Mouse (Mus musculus) testis, adult 2 months (tissue): ENCODE measurements around the gene Nr1h3. TPM values are rescaled to one million over a fixed set of nuclear protein-coding genes. Genes with fewer than 3 reads are reported as not detected.

ENCODE experiments used
- H3K27ac ChIP-seq: fragments of 200-500 bp; 2 replicates; pipeline ENCODE4 v1.5.1; 2012; ENCODE audit warnings: low read depth, low read length; ENCODE audit not compliant: control insufficient read depth, insufficient read depth
- H3K27me3 ChIP-seq: fragments of 200-500 bp; 2 replicates; pipeline ENCODE4 v1.6.1; 2012; ENCODE audit warnings: mild to moderate bottlenecking, low read length, moderate library complexity; ENCODE audit not compliant: control insufficient read depth, insufficient read depth
- H3K36me3 ChIP-seq: fragments of 200-500 bp; 2 replicates; pipeline ENCODE4 v1.6.1; 2012; ENCODE audit warnings: mild to moderate bottlenecking, low read length; ENCODE audit not compliant: control insufficient read depth, insufficient read depth
- H3K4me1 ChIP-seq: fragments of 200-500 bp; 2 replicates; pipeline ENCODE4 v1.6.1; 2012; ENCODE audit warnings: low read length; ENCODE audit not compliant: control insufficient read depth, insufficient read depth
- H3K4me3 ChIP-seq: fragments of 200-500 bp; 2 replicates; pipeline ENCODE4 v1.5.1; 2012; ENCODE audit warnings: low read depth, mild to moderate bottlenecking, low read length, moderate library complexity, mixed read lengths; ENCODE audit not compliant: control insufficient read depth
- CTCF ChIP-seq: fragments of 200-500 bp; IDR thresholded peaks from 2 replicates; pipeline ENCODE4 v1.5.1; 2012; ENCODE audit warnings: low read depth, mild to moderate bottlenecking, inconsistent platforms, low read length, moderate library complexity; ENCODE audit not compliant: control insufficient read depth, insufficient read depth, insufficient replicate concordance
- POLR2A ChIP-seq: fragments of 200-500 bp; IDR thresholded peaks from 2 replicates; pipeline ENCODE4 v1.6.1; 2012; ENCODE audit warnings: low read depth, mild to moderate bottlenecking, inconsistent platforms, low read length, moderate library complexity; ENCODE audit not compliant: control insufficient read depth
- polyA plus RNA-seq: library from polyadenylated mRNA; depleted of rRNA; stranded (reverse); fragments of >200 nt; gene quantifications from 2 replicates; pipeline ENCODE4 v1.2.3, GENCODE M21; 2012

Nr1h3 gene
- polyA plus RNA-seq, 1 experiment, result 20.0 TPM

DNA sequence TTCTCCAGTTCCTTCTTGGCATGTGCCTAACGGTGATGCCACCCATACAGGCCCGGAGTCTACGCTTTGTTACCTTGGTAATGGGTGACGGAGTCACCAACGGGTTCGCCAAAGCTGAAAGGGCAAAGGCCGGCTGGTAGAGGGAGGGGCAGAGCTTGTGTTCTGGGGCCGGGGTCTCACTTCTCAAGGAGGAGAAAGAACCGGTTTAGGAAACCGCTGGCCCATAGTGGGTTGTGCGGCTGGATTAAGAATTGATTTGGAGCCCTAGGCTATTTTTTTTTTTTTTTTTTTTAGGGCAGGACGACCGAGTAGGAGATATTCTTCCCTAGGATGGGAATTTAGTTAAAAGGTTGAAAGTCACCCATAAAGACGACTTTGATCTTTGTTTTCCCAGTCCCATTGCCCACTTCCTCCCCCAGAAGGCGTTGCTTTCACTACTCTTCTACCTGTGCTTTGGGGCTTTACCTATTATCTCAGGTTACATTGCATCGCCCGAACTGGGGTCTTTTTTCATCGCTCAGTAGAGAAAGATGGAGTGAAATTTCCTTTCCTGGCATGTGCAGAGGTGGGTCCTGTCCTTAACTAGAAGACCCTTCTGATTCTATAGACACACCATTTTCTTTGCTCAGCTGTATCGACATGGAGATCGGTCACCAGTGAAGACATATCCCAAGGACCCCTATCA lies 480 bp upstream of the Nr1h3 start:
- TF ChIP-seq CTCF (no peak), POLR2A (no peak)
- H3K27me3 ChIP-seq, result no peaks in the 10 kb centered on the region
- peak overlapping the region; percentile 30 for H3K27ac ChIP-seq
- H3K4me1 ChIP-seq, result peaks cover 6% of the 10 kb centered on the region
- peak overlapping the region; percentile 97 for H3K4me3 ChIP-seq
- H3K36me3 ChIP-seq, result peaks cover 2% of the 10 kb centered on the region

- TF ChIP-seq POLR2A, result no peak
- peaks cover 24% of the 10 kb centered on the region for H3K4me1 ChIP-seq
- no peaks in the 10 kb centered on the region for H3K36me3 ChIP-seq
- no peaks in the 10 kb centered on the region for H3K27me3 ChIP-seq
- H3K27ac ChIP-seq, result no peak overlapping the region
- no peak overlapping the region for H3K4me3 ChIP-seq
These were observed 3.7 kb downstream of the Nr1h3 start for GRCm38 (mm10) chr2:91198888-91199287.

GRCm38 (mm10) chr2:91196577-91197001 lies 6.0 kb downstream of the Nr1h3 start:
- Histone ChIP-seq H3K27ac (peak overlapping the region; percentile 42), H3K27me3 (no peaks in the 10 kb centered on the region), H3K4me1 (peaks cover 20% of the 10 kb centered on the region), H3K36me3 (no peaks in the 10 kb centered on the region), H3K4me3 (no peak overlapping the region)
- TF ChIP-seq CTCF (no peak), POLR2A (no peak)

GRCm38 (mm10) chr2:91194624-91195332 lies 7.9 kb downstream of the Nr1h3 start:
- peak overlapping the region; percentile 36; the same call in 1 of the 2 replicates for H3K27ac ChIP-seq
- no peaks in the 10 kb centered on the region for H3K36me3 ChIP-seq
- no peak for TF ChIP-seq POLR2A
- TF ChIP-seq CTCF, result peak; percentile 61; the same call in 1 of the 2 replicates
- H3K4me1 ChIP-seq, result peaks cover 22% of the 10 kb centered on the region
- no peaks in the 10 kb centered on the region for H3K27me3 ChIP-seq
- peak overlapping the region; percentile 54 for H3K4me3 ChIP-seq

- no peaks in the 10 kb centered on the region for H3K36me3 ChIP-seq
- H3K27ac ChIP-seq, result no peak overlapping the region
- TF ChIP-seq CTCF (no peak), POLR2A (no peak)
- no peaks in the 10 kb centered on the region for H3K27me3 ChIP-seq
- H3K4me1 ChIP-seq, result peaks cover 14% of the 10 kb centered on the region
- no peak overlapping the region for H3K4me3 ChIP-seq
These were observed 12.1 kb downstream of the Nr1h3 start for GRCm38 (mm10) chr2:91190501-91190900.

- H3K36me3 ChIP-seq, result no peaks in the 10 kb centered on the region
- no peak overlapping the region for H3K27ac ChIP-seq
- H3K4me1 ChIP-seq, result peaks cover 11% of the 10 kb centered on the region
- no peak overlapping the region for H3K4me3 ChIP-seq
- no peak for TF ChIP-seq CTCF
- TF ChIP-seq POLR2A, result no peak
- H3K27me3 ChIP-seq, result no peaks in the 10 kb centered on the region
These were observed 15.2 kb downstream of the Nr1h3 start for GRCm38 (mm10) chr2:91187431-91187830.

DNA sequence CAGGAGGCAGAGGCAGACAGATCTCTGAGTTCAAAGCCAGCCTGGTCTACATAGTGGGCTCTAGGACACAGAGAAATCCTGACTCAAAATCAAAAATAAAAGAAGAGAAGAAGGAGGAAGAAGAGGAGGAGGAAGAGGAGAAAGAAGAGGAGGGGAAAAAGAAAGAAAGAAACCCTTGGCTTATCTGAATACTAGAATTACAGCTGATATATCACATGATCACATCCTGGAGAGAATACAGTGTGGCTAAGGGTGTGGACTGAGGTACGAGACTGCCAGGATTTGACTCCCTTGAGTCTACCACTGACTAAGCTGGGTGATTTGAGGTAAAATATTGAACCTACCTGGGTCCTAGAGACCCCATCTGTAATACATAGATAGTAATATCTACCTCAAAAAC lies 16.4 kb downstream of the Nr1h3 start:
- Histone ChIP-seq H3K4me3 (no peak overlapping the region), H3K27me3 (no peaks in the 10 kb centered on the region), H3K27ac (no peak overlapping the region), H3K36me3 (no peaks in the 10 kb centered on the region), H3K4me1 (peaks cover 16% of the 10 kb centered on the region)
- TF ChIP-seq POLR2A, result no peak
- TF ChIP-seq CTCF, result no peak
